Mouse (Mus musculus) forebrain, postnatal 0 days (tissue): ENCODE results near the gene Gm156. TPM values are rescaled to one million over a fixed set of nuclear protein-coding genes. Genes with fewer than 3 reads are reported as not detected.
"Not testable (repeated sequence)": the region's sequence is repeated elsewhere in the genome, so short reads cannot be mapped to it uniquely, and the experiment has no call there.

Experiments
- ATAC-seq: fragments of 200-750 bp; cut with Nextera tagmentation; 2 replicates; pipeline ENCODE4 v1.8.0; 2017; ENCODE audit warnings: mild to moderate bottlenecking, moderate library complexity
- DNase-seq: peaks from one replicate; pipeline ENCODE4 v3.0.0-alpha.2; 2015
- H3K27ac ChIP-seq: fragments of 300-500 bp; sonication (generic); 2 replicates; pipeline ENCODE4 v1.5.1; 2014; ENCODE audit warnings: low read depth, mild to moderate bottlenecking, antibody characterized with exemption, low read length, moderate library complexity, mixed read lengths
- H3K27me3 ChIP-seq: fragments of 300-500 bp; sonication (generic); 2 replicates; pipeline ENCODE4 v1.6.1; 2014; ENCODE audit warnings: mild to moderate bottlenecking, low read length, mixed read lengths; ENCODE audit not compliant: insufficient read depth
- H3K36me3 ChIP-seq: fragments of 300-500 bp; sonication (generic); 2 replicates; pipeline ENCODE4 v1.6.1; 2014; ENCODE audit warnings: mild to moderate bottlenecking, moderate library complexity; ENCODE audit not compliant: insufficient read depth
- H3K4me1 ChIP-seq: fragments of 300-500 bp; sonication (generic); 2 replicates; pipeline ENCODE4 v1.6.1; 2014; ENCODE audit warnings: antibody characterized with exemption; ENCODE audit not compliant: insufficient read depth
- H3K4me2 ChIP-seq: fragments of 300-500 bp; sonication (generic); 2 replicates; pipeline ENCODE4 v1.6.1; 2014; ENCODE audit warnings: low read depth, mild to moderate bottlenecking, moderate library complexity
- H3K4me3 ChIP-seq: fragments of 300-500 bp; sonication (generic); 2 replicates; pipeline ENCODE4 v1.5.1; 2014; ENCODE audit warnings: low read depth, low read length, mixed read lengths
- H3K9ac ChIP-seq: fragments of 300-500 bp; sonication (generic); 2 replicates; pipeline ENCODE4 v1.6.1; 2014; ENCODE audit warnings: mild to moderate bottlenecking
- H3K9me3 ChIP-seq: fragments of 300-500 bp; sonication (generic); 2 replicates; pipeline ENCODE4 v1.6.1; 2016; ENCODE audit warnings: low read length
- CTCF ChIP-seq: sonication (generic); IDR thresholded peaks from 2 replicates; pipeline ENCODE4 v1.5.1; 2016; ENCODE audit warnings: antibody characterized with exemption, control low read depth, low read depth
- WGBS: fragments of 180-500 bp; shearing (Covaris S2); extraction: QIAGEN DNeasy Blood & Tissue Kit; methylation state at CpG from one replicate; pipeline ENCODE4 v1.1.7; 2014; 5-methylcytosine and 5-hydroxymethylcytosine counted together
- polyA plus RNA-seq: library from polyadenylated mRNA; unstranded; fragments of >200 nt; fragmentation: Nextera tagmentation; extraction: Ambion mirVana; gene quantifications from 2 replicates; pipeline ENCODE4 v1.2.1, GENCODE M21; 2015
- total RNA-seq: library from RNA; depleted of rRNA; stranded (reverse); fragments of >200 nt; gene quantifications from 2 replicates; pipeline ENCODE4 v1.2.3, GENCODE M21; 2014; rRNA removed

Gm156 gene
- not detected in 2 replicates for total RNA-seq
- not detected in 2 replicates for polyA plus RNA-seq

- not testable (repeated sequence) for H3K9ac ChIP-seq, H3K4me1 ChIP-seq, H3K27me3 ChIP-seq, ATAC-seq, H3K36me3 ChIP-seq, H3K27ac ChIP-seq, H3K4me2 ChIP-seq, DNase-seq, H3K9me3 ChIP-seq, H3K4me3 ChIP-seq
- WGBS: 90% methylated on average over 3 of the region's 3 CpGs
These were observed at the start of gene Gm156 for GRCm38 (mm10) chr6:129784170-129784569. Gene Gm156, minus strand, starts transcription at chr6:129784270.

DNA sequence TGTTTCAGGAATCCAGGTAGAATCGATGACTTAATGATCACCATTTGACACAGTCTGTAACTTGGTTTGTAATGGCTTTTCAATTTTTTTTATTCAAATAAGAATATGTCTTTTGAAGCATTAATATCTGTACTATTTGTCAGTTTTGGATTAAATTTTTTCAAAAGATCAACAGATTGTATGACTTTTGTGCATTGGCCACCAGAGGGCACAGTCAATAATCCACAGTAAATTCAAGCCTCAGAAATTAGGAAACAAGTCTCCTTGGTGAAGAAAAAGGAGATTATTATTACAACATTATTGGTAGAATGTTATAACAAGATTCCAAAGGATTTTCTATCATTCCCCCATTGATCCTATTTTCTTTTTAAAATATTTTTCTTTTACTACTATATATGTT lies 41.5 kb upstream of the Gm156 start:
- H3K36me3 ChIP-seq: no peaks in the 10 kb centered on the region
- no peak for TF ChIP-seq CTCF
- no peak overlapping the region for H3K4me2 ChIP-seq
- 91% methylated on average over 1 of the region's 1 CpGs for WGBS
- ATAC-seq: no peak
- H3K9ac ChIP-seq: no peak overlapping the region
- H3K27ac ChIP-seq: no peak overlapping the region
- H3K4me1 ChIP-seq: no peaks in the 10 kb centered on the region
- DNase-seq: no peak
- H3K27me3 ChIP-seq: no peaks in the 10 kb centered on the region
- H3K9me3 ChIP-seq: 0 out of 2 replicates have a peak, but pooled peaks cover 2% of the 10 kb centered on the region
- no peak overlapping the region for H3K4me3 ChIP-seq

GRCm38 (mm10) chr6:129824004-129824403 lies 39.9 kb upstream of the Gm156 start:
- ATAC-seq: no peak
- Histone ChIP-seq H3K9ac (no peak overlapping the region), H3K27ac (no peak overlapping the region), H3K36me3 (no peaks in the 10 kb centered on the region), H3K27me3 (no peaks in the 10 kb centered on the region), H3K4me3 (no peak overlapping the region), H3K4me1 (no peaks in the 10 kb centered on the region), H3K4me2 (no peak overlapping the region), H3K9me3 (no peaks in the 10 kb centered on the region)
- WGBS: 94% methylated on average over 1 of the region's 1 CpGs
- TF ChIP-seq CTCF: no peak
- no peak for DNase-seq

GRCm38 (mm10) chr6:129817731-129818130 lies 33.7 kb upstream of the Gm156 start:
- Histone ChIP-seq H3K9me3 (no peaks in the 10 kb centered on the region), H3K36me3 (no peaks in the 10 kb centered on the region), H3K4me3 (no peak overlapping the region), H3K4me2 (no peak overlapping the region), H3K27me3 (no peaks in the 10 kb centered on the region), H3K9ac (no peak overlapping the region), H3K27ac (no peak overlapping the region), H3K4me1 (no peaks in the 10 kb centered on the region)
- ATAC-seq (no peak), DNase-seq (no peak)
- TF ChIP-seq CTCF: no peak
- 70% methylated on average over 3 of the region's 3 CpGs for WGBS

- H3K4me1 ChIP-seq: no peaks in the 10 kb centered on the region
- 0 out of 2 replicates have a peak, but pooled peaks cover 3% of the 10 kb centered on the region for H3K9me3 ChIP-seq
- no peak for TF ChIP-seq CTCF
- H3K27ac ChIP-seq: no peak overlapping the region
- no peak overlapping the region for H3K9ac ChIP-seq
- H3K4me2 ChIP-seq: no peak overlapping the region
- 74% methylated on average over 3 of the region's 3 CpGs for WGBS
- ATAC-seq (no peak), DNase-seq (no peak)
- no peaks in the 10 kb centered on the region for H3K36me3 ChIP-seq
- no peaks in the 10 kb centered on the region for H3K27me3 ChIP-seq
- H3K4me3 ChIP-seq: no peak overlapping the region
These were observed 36.4 kb downstream of the Gm156 start for GRCm38 (mm10) chr6:129747654-129748032.

GRCm38 (mm10) chr6:129747016-129747653 lies 36.9 kb downstream of the Gm156 start:
- no peak overlapping the region for H3K27ac ChIP-seq
- no peaks in the 10 kb centered on the region for H3K27me3 ChIP-seq
- DNase-seq (no peak), ATAC-seq (no peak)
- no peak overlapping the region for H3K4me3 ChIP-seq
- 85% methylated on average over 4 of the region's 4 CpGs for WGBS
- no peak overlapping the region for H3K4me2 ChIP-seq
- no peaks in the 10 kb centered on the region for H3K36me3 ChIP-seq
- H3K9ac ChIP-seq: no peak overlapping the region
- TF ChIP-seq CTCF: no peak
- H3K4me1 ChIP-seq: no peaks in the 10 kb centered on the region
- 0 out of 2 replicates have a peak, but pooled peaks cover 3% of the 10 kb centered on the region for H3K9me3 ChIP-seq

GRCm38 (mm10) chr6:129746151-129746550 lies 37.9 kb downstream of the Gm156 start:
- H3K9ac ChIP-seq: no peak overlapping the region
- no peaks in the 10 kb centered on the region for H3K4me1 ChIP-seq
- no peak for DNase-seq
- H3K4me3 ChIP-seq: no peak overlapping the region
- ATAC-seq: no peak
- no peak overlapping the region for H3K4me2 ChIP-seq
- no peak for TF ChIP-seq CTCF
- no peaks in the 10 kb centered on the region for H3K36me3 ChIP-seq
- no peak overlapping the region for H3K27ac ChIP-seq
- no peaks in the 10 kb centered on the region for H3K27me3 ChIP-seq
- WGBS: 54% methylated on average over 3 of the region's 3 CpGs
- 0 out of 2 replicates have a peak, but pooled peaks cover 3% of the 10 kb centered on the region for H3K9me3 ChIP-seq
